Mouse (Mus musculus) embryonic facial prominence, embryonic 14.5 days (tissue): Measurements from ENCODE around the gene Cope. TPM values are rescaled to one million over a fixed set of nuclear protein-coding genes. Genes with fewer than 3 reads are reported as not detected.

Experiments
- ATAC-seq: fragments of 200-750 bp; cut with Nextera tagmentation; 2 replicates; pipeline ENCODE4 v1.8.0; 2017; ENCODE audit warnings: low read depth, moderate number of reproducible peaks, moderate TSS enrichment
- DNase-seq: peaks from one replicate; pipeline ENCODE4 v3.0.0-alpha.2; 2015; ENCODE audit warnings: low spot score
- H3K27ac ChIP-seq: fragments of 300-500 bp; sonication (generic); replicated peaks from 2 replicates; pipeline ENCODE4 v1.5.1; 2014; ENCODE audit warnings: low read depth, mild to moderate bottlenecking, low read length, moderate library complexity
- H3K27me3 ChIP-seq: fragments of 300-500 bp; sonication (generic); replicated peaks from 2 replicates; pipeline ENCODE4 v1.6.1; 2014; ENCODE audit warnings: low read length; ENCODE audit not compliant: control insufficient read depth, insufficient read depth
- H3K36me3 ChIP-seq: fragments of 300-500 bp; sonication (generic); 2 replicates; pipeline ENCODE4 v1.6.1; 2014; ENCODE audit warnings: low read length, mixed read lengths; ENCODE audit not compliant: control insufficient read depth, insufficient read depth
- H3K4me1 ChIP-seq: fragments of 300-500 bp; sonication (generic); 2 replicates; pipeline ENCODE4 v1.6.1; 2014; ENCODE audit warnings: antibody characterized with exemption, low read length; ENCODE audit not compliant: control insufficient read depth, insufficient read depth
- H3K4me2 ChIP-seq: fragments of 300-500 bp; sonication (generic); 2 replicates; pipeline ENCODE4 v1.6.1; 2014; ENCODE audit warnings: low read depth, mild to moderate bottlenecking, low read length, moderate library complexity, mixed read lengths
- H3K4me3 ChIP-seq: fragments of 300-500 bp; sonication (generic); 2 replicates; pipeline ENCODE4 v1.5.1; 2014; ENCODE audit warnings: low read depth, mild to moderate bottlenecking, low read length
- H3K9ac ChIP-seq: fragments of 300-500 bp; sonication (generic); 2 replicates; pipeline ENCODE4 v1.6.1; 2014; ENCODE audit warnings: low read depth, mild to moderate bottlenecking, low read length, moderate library complexity, mixed read lengths
- H3K9me3 ChIP-seq: fragments of 300-500 bp; sonication (generic); 2 replicates; pipeline ENCODE4 v1.6.1; 2016; ENCODE audit warnings: low read length; ENCODE audit not compliant: control insufficient read depth
- WGBS: fragments of 180-500 bp; shearing (Covaris S2); extraction: QIAGEN DNeasy Blood & Tissue Kit; methylation state at CpG from one replicate; pipeline ENCODE4 v1.1.7; 2014; 5-methylcytosine and 5-hydroxymethylcytosine counted together
- polyA plus RNA-seq: library from polyadenylated mRNA; unstranded; fragments of >200 nt; fragmentation: Nextera tagmentation; extraction: Ambion mirVana; gene quantifications from 2 replicates; pipeline ENCODE4 v1.2.1, GENCODE M21; 2014

Cope gene
- polyA plus RNA-seq, 1 experiment from 2014 or later: 314 TPM

DNA sequence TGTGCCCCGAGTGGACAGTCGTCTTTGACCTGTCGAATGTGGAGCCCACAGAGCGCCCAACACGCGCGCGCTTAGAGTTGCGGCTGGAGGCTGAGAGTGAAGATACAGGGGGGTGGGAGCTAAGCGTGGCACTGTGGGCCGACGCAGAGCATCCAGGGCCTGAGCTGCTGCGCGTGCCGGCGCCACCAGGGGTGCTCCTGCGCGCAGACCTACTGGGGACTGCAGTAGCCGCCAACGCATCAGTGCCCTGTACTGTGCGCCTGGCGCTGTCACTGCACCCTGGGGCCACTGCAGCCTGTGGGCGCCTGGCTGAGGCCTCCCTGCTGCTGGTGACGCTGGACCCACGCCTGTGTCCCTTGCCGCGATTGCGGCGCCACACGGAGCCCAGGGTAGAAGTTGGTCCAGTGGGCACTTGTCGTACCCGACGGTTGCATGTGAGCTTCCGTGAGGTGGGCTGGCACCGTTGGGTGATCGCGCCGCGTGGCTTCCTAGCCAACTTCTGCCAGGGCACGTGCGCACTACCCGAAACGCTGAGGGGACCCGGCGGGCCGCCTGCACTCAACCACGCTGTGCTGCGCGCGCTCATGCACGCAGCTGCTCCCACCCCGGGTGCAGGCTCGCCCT is 28.5 kb downstream of the Cope start:
- WGBS: 39% methylated on average over 34 of the region's 53 CpGs
- no peak overlapping the region for H3K27ac ChIP-seq
- DNase-seq (peak; percentile 72), ATAC-seq (peak; percentile 79)
- H3K9me3 ChIP-seq: no peaks in the 10 kb centered on the region
- peaks cover 69% of the 10 kb centered on the region for H3K36me3 ChIP-seq
- peak overlapping the region; percentile 17; the same call in 1 of the 2 replicates for H3K9ac ChIP-seq
- no peak overlapping the region; the same call in 1 of the 2 replicates for H3K4me3 ChIP-seq
- H3K4me2 ChIP-seq: peak overlapping the region; percentile 43
- peaks cover 7% of the 10 kb centered on the region for H3K4me1 ChIP-seq
- no peaks in the 10 kb centered on the region; the same call in 1 of the 2 replicates for H3K27me3 ChIP-seq

DNA sequence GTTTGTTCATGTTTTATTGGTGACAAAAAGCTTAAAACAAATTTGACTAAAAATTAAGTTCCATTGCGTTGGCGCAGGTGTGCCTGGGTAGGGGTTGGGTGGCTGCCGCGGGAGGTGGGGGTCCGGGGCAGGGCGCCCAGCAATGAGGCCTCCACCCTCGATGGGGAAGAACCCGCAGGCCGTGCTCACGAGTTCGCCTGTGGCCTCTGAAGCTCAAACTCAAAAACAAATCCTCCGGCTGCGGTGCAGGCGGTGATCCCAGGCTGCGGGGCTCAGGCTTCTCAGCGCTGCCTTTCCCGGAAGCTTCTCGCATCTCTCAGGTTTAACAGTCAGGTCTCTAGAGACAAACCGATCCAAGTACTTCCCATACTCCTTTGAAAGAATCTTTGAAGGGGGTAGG is 29.2 kb downstream of the Cope start:
- peaks cover 76% of the 10 kb centered on the region for H3K36me3 ChIP-seq
- DNase-seq (no peak), ATAC-seq (no peak)
- H3K4me1 ChIP-seq: peaks cover 7% of the 10 kb centered on the region
- H3K4me3 ChIP-seq: no peak overlapping the region
- H3K27ac ChIP-seq: no peak overlapping the region
- no peaks in the 10 kb centered on the region for H3K9me3 ChIP-seq
- no peaks in the 10 kb centered on the region; the same call in 1 of the 2 replicates for H3K27me3 ChIP-seq
- H3K4me2 ChIP-seq: no peak overlapping the region
- WGBS: 60% methylated on average over 19 of the region's 19 CpGs
- H3K9ac ChIP-seq: peak overlapping the region; percentile 35; the same call in 1 of the 2 replicates

GRCm38 (mm10) chr8:70332070-70332877 is 30.0 kb downstream of the Cope start:
- Histone ChIP-seq H3K4me2 (peak overlapping the region; percentile 34), H3K4me3 (no peak overlapping the region), H3K27ac (0 out of 2 replicates have a peak overlapping the region, but pooled peaks have one; percentile 52), H3K4me1 (peaks cover 7% of the 10 kb centered on the region), H3K9me3 (no peaks in the 10 kb centered on the region), H3K9ac (peak overlapping the region; percentile 35; the same call in 1 of the 2 replicates), H3K27me3 (no peaks in the 10 kb centered on the region; the same call in 1 of the 2 replicates), H3K36me3 (peaks cover 80% of the 10 kb centered on the region)
- ATAC-seq: peak; percentile 87
- WGBS: 33% methylated on average over 29 of the region's 41 CpGs
- peak; percentile 81 for DNase-seq

- no peak for ATAC-seq
- H3K4me3 ChIP-seq: no peak overlapping the region
- 93% methylated on average over 6 of the region's 6 CpGs for whole genome bisulfite sequencing
These were observed 30.5 kb downstream of the Cope start for GRCm38 (mm10) chr8:70332878-70333202.

DNA sequence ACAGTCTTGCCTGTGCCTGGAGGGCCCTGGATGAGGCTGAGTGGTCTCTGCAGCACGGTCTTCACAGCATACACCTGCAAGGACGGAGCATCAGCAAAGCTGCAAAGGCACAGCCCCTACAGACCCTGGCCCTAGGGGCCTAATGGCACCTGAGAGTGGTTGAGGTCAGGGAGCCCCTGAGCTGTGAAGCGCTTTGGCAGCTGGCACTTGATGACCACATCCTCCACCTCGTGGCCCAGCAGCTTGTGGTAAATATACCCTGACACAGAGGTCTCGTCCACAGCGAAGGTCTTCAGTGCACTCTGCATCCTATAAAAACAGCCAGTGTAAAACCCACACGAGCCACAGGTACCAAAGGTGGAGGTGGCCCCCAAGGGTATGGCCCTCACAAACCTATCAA is 36.6 kb downstream of the Cope start:
- H3K4me3 ChIP-seq: no peak overlapping the region
- DNase-seq (no peak), ATAC-seq (no peak)
- WGBS: 89% methylated on average over 7 of the region's 7 CpGs
- no peak overlapping the region for H3K27ac ChIP-seq
- no peak overlapping the region for H3K4me2 ChIP-seq
- no peaks in the 10 kb centered on the region for H3K4me1 ChIP-seq
- no peaks in the 10 kb centered on the region for H3K9me3 ChIP-seq
- no peaks in the 10 kb centered on the region for H3K27me3 ChIP-seq
- H3K36me3 ChIP-seq: peaks cover 92% of the 10 kb centered on the region
- no peak overlapping the region for H3K9ac ChIP-seq

More at GRCm38 (mm10) chr8:70332878-70333202, 30.5 kb downstream of the Cope start:
- no peak overlapping the region for H3K27ac ChIP-seq
- H3K9me3 ChIP-seq: no peaks in the 10 kb centered on the region
- no peak overlapping the region for H3K9ac ChIP-seq
- DNase-seq: no peak
- H3K36me3 ChIP-seq: peaks cover 80% of the 10 kb centered on the region
- no peaks in the 10 kb centered on the region; the same call in 1 of the 2 replicates for H3K27me3 ChIP-seq
- no peak overlapping the region for H3K4me2 ChIP-seq
- peaks cover 7% of the 10 kb centered on the region for H3K4me1 ChIP-seq

GRCm38 (mm10) chr8:70340659-70341058 is 38.3 kb downstream of the Cope start:
- no peak overlapping the region for H3K27ac ChIP-seq
- no peak overlapping the region for H3K4me3 ChIP-seq
- H3K27me3 ChIP-seq: no peaks in the 10 kb centered on the region
- no peak overlapping the region for H3K9ac ChIP-seq
- H3K36me3 ChIP-seq: peaks cover 75% of the 10 kb centered on the region
- no peak overlapping the region for H3K4me2 ChIP-seq
- no peaks in the 10 kb centered on the region for H3K9me3 ChIP-seq
- WGBS: 92% methylated on average over 7 of the region's 7 CpGs
- ATAC-seq (no peak), DNase-seq (no peak)
- H3K4me1 ChIP-seq: no peaks in the 10 kb centered on the region

GRCm38 (mm10) chr8:70342007-70342406 is 39.7 kb downstream of the Cope start:
- H3K4me2 ChIP-seq: no peak overlapping the region
- no peaks in the 10 kb centered on the region for H3K27me3 ChIP-seq
- H3K4me1 ChIP-seq: no peaks in the 10 kb centered on the region
- H3K9ac ChIP-seq: no peak overlapping the region
- WGBS: 95% methylated on average over 14 of the region's 14 CpGs
- H3K9me3 ChIP-seq: no peaks in the 10 kb centered on the region
- ATAC-seq (no peak), DNase-seq (no peak)
- peaks cover 70% of the 10 kb centered on the region for H3K36me3 ChIP-seq
- H3K4me3 ChIP-seq: no peak overlapping the region
- no peak overlapping the region for H3K27ac ChIP-seq

GRCm38 (mm10) chr8:70343076-70343475 is 40.8 kb downstream of the Cope start:
- Histone ChIP-seq H3K27ac (no peak overlapping the region), H3K4me2 (no peak overlapping the region), H3K9ac (no peak overlapping the region), H3K4me1 (no peaks in the 10 kb centered on the region), H3K27me3 (no peaks in the 10 kb centered on the region), H3K36me3 (peaks cover 59% of the 10 kb centered on the region), H3K9me3 (no peaks in the 10 kb centered on the region), H3K4me3 (no peak overlapping the region)
- 43% methylated on average over 7 of the region's 7 CpGs for WGBS
- DNase-seq: peak; percentile 41
- ATAC-seq: peak; percentile 41; the same call in 1 of the 2 replicates
